Mouse (Mus musculus): ENCODE measurements around the gene Btg4.

GRCm38 (mm10) chr9:51052180-51052579 lies 8.5 kb upstream of the Btg4 start:
- TF ChIP-seq CTCF (IDR thresholded peaks at IDR 0.05; ENCODE audit: control insufficient read depth, insufficient read depth, insufficient replicate concordance, low read depth, low read length): no peak
- TF ChIP-seq POLR2A (IDR thresholded peaks at IDR 0.05; ENCODE audit: control insufficient read depth, low read depth, low read length): no peak

All from testis, adult 2 months (tissue).